Mouse (Mus musculus) neural tube, embryonic 10.5 days (tissue): ENCODE results near the gene Nav2.

Source experiments
- DNase-seq: peaks from one replicate; pipeline ENCODE4 v3.0.0-alpha.2; 2017; ENCODE audit warnings: low spot score; ENCODE audit errors: extremely low spot score

Gene Nav2

GRCm38 (mm10) chr7:49052871-49053618 is 144.5 kb downstream of the Nav2 start:
- no peak for DNase-seq

GRCm38 (mm10) chr7:49055273-49055672 is 146.8 kb downstream of the Nav2 start:
- no peak for DNase-seq

DNA sequence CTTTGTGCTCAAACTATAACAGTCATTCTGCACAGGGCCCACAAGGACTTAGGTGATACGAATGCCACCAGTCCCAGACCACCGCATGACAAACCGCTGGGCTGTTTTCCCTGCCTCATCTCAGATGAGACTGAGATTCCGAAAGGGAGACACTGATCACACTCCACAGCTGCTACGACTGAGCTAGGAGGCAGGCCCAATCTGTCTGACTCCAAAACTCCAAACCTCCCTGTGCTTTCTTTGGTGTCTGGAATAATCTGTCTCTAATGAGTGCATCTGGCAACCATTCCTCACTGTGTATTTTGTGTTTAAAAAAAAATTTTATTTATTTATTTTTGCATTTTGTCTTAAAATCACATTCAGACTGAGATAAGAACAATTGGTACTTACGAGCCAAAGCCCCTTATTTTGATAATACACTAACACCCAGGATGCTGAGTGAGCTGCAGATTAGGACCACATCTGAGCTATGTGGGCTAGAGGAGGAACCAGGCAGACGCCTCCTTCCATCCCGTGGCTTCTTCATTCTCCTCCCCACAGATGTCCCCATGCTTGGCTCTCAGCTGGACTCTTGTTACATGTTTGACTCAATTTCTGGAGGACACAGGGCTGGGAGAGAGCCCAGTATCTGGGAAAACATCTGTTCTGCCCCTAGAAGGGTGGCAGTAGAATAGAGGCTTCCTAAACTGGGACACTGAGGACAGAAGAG is 149.9 kb downstream of the Nav2 start:
- no peak for DNase-seq

GRCm38 (mm10) chr7:49064792-49065521 is 156.4 kb downstream of the Nav2 start:
- no peak for DNase-seq

- DNase-seq, result no peak
Measured at GRCm38 (mm10) chr7:49065621-49066475, 157.3 kb downstream of the Nav2 start.

DNA sequence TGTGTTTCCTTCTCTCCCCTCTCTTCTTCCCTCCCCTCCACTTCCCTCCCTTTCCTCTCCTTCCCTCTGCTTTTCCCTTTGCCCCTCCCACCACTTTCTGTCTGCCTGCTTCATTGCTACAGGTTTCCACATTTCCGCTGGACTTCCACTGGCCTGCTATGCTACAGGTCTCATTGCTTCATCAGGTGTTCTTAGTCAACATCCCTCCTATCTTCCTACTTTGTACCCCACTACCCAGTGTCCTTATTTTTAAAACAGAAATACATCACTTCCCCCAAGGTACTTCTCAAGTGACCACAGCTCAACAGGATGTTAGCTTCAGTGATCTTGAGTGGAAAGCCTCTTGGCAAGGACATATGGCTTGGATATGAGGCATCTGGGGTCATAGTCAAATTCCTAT is 158.3 kb downstream of the Nav2 start:
- no peak for DNase-seq

DNA sequence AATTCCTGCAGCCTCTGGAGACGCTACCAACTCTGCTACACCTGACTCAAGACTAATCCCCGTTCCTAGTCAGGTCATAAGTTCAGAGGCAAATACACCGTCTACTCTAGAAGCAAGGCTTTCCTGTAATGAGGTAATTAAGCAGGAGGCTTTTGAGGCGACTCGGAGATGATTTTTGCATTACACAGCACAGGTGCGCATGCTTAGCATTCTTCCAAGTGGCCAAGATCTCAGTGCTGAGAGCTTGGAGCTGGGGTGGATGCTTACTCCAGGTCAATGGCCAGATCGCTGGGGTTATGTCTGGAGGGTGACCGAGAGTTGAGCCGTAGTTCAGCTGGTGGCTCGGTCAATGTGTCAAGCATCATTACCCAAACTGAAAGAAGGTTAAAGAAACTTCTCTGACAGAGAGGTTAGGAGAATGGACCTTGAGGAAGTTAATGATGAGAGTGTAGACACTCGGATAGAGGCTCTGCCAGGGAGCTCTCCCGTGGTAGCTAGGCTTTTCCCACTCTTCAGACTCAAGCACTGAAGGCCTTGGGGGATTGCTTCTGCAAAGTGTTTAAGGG is 161.0 kb downstream of the Nav2 start:
- DNase-seq, result no peak

- no peak for DNase-seq
Measured at GRCm38 (mm10) chr7:49070621-49071020, 162.1 kb downstream of the Nav2 start.

DNA sequence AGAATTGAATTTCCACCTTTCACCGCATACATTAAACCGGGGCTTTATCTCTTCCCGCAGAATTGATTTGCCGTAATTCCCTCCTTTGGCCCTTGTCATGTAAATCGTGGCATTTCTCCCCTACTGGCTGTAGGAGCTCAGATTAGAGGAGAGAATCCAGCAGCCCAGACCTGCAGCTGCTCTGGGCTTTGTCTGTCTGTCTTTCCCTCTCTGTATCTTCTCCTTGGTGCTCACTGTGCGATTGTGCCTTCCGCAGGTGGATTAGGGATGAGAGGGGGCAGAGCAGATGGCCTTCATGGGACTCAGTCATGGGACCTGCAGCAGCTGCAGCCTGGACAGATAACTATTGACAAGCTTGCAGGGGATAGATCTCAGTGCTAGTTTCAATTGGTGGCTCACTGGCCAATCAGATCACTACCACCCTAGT is 162.6 kb downstream of the Nav2 start:
- no peak for DNase-seq

- no peak for DNase-seq
Measured at GRCm38 (mm10) chr7:49075333-49075934, 166.9 kb downstream of the Nav2 start.

- no peak for DNase-seq
Measured at GRCm38 (mm10) chr7:49076283-49076694, 167.8 kb downstream of the Nav2 start.

GRCm38 (mm10) chr7:49078930-49079329 is 170.4 kb downstream of the Nav2 start:
- no peak for DNase-seq

DNA sequence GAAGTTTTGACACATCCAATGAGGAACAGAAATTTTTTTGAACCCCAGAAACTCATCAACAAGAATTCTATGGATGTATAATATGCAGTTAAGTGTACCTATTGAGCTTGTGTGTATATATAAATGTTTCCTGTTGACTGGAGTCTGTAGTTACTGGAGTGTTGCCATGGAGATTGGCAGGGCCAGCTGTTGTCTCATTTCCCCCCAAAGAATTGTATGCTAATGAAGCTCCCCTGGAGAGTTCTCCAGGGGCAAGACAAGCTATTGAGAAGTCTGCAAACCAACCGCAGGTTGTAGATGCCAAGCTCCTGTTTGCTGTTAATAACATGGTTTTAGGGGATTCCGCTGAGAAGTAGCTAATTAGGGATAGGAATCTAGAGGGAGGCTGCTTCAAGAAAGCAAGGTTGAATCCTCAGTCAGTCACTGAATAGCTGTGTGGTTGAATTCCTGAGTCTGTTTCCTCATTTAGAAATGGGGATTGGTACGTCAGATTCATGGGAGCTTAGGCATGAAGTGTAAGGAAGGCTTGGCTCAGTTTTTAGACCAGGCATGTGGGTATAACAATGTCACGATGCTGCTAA is 174.2 kb downstream of the Nav2 start:
- no peak for DNase-seq

DNA sequence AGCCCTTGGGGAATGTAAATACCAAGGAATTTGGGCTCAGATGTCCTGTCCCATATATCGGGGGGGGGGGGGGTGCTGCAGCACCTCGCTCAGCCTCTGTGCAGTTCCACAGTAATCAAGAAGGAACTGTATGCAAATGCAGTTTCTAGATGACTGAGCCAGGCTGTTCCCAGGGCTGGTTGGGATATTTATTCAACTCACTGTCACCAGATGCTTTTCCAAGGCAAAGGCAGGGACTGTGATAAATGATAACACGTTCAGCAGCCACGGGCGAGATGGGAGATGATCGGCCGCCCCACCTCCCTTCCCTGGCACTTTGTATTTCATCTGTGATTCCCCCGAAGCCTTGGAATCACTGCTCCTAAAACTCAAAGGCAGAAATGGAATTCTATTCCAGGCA is 176.3 kb downstream of the Nav2 start:
- no peak for DNase-seq

DNA sequence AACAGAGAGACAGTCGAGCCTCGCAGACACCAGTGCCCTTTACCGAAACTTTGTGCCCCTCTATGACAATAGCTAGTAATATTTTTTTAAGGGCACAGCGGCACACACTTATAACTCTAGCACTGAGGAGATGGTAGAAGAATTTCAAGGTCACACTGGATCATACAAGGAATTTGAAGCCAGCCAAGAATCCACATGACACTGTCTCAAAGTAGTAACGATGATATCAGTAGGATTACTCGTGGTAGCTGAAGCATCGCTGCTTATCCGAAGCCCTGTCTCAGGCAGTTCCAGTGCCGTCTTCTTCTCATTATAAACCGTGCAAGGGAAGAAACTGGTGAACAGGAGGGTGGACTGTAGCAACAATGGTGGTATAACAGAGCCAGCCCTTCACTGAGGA is 177.2 kb downstream of the Nav2 start:
- no peak for DNase-seq

DNA sequence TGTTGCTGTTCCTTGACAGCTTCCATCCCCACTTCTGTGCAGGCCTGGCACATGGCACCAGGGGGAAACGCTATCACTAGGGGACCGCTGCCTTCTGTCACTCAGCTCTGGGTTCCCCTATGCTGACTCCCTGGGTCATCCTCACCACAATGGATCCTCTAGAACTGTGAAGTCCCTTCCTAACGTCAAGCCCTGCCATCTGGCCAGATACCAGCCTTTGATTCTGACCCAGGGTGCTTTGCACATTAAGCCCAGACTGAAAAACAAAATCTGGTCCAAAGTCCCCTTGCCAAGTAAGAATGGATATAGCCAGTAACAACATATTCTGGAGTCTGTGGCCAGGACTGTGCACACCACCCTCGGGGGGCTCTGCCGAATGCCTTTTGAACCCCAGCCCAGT is 178.6 kb downstream of the Nav2 start:
- no peak for DNase-seq

DNA sequence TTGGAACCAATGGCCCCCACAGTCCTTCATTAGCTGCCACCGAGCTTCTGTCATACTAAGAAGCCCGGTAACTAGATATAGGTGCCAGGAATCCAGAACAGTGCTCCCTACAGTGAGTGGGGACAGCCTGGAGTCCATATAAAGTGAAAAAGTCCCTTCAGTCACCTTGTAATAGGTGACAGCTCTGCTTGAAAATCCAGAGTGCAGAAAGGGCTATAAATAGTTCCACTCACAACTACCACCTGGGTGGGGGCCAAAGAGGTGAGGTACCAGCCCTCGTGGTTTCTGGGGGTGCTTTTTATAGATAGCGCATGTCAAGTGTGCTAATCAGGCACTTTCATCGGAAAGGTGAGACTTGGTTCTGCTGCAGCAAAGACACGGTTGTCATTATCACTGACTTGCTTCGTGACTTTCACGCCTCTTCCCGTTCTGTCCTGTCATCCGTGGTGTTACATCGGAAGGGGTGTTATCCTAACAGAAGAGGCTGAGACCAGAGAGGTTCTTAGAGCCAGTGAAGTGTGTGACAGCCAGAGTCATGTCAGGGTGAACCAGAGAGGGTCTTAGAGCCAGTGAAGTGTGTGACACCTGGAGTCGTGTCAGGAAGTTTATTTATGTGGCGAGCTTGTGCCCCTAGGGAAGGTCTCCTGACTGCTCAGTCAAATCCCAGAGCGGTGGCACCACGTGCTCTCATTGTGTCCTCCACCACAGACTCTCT is 179.8 kb downstream of the Nav2 start:
- DNase-seq, result no peak

DNA sequence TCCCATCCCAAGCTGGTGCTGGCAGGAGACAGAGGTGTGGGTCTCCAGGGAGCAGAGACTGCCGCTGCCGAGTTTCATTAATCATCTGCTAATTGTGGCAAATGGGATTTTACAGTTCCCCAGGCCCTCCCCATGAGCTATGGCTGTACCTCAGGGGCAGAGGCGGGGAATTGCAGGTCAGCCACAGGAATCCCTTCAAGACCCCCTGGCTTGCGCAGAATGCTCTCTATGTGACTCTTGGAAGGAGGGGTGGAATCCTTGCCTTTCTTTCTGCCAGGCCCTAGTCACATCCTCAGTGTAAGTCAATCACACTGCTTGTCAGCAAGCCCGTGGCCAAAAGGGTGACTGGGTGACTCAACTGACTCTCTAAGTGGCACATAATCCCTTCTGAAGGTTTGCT is 182.9 kb downstream of the Nav2 start:
- DNase-seq, result no peak

DNA sequence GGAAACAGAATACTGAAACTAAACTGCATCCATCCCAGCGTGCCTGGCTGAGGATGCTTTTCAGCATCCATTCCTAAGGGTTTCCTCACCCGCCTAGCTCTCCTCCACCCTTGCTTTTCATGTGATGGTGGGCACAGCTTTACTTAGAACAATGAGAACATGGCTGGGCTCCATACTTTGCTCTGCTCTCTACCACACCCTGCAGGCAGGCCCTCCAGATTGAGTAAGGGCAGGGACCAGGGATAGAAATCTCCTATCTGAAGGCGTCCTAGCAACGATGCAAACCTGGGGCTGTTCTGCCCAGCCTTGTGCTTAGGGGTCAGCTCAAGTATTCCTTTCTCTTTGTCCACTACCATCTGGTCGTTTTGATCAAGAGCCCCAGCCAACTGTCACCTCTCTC is 183.4 kb downstream of the Nav2 start:
- no peak for DNase-seq

- no peak for DNase-seq
Measured at GRCm38 (mm10) chr7:49093596-49093995, 185.1 kb downstream of the Nav2 start.
